Mouse (Mus musculus): Measurements from ENCODE around the gene Szrd1. TPM values are rescaled to one million over a fixed set of nuclear protein-coding genes. Genes with fewer than 3 reads are reported as not detected.

Gene Szrd1
- total RNA-seq, 4 experiments from 2014 or later = 48.3 to 62.8 (median 49.9) TPM

- no peak for DNase-seq (ENCODE audit: low spot score in 2 of 2)
These were observed 24.2 kb downstream of the Szrd1 start for GRCm38 (mm10) chr4:141115398-141115797.

GRCm38 (mm10) chr4:141114521-141114981, 25.0 kb downstream of the Szrd1 start:
- DNase-seq (ENCODE audit: low spot score in 2 of 2) = peak in 1 of 2 experiments; percentile 48

- no peak for DNase-seq (ENCODE audit: low spot score in 2 of 2)
These were observed 25.7 kb downstream of the Szrd1 start for GRCm38 (mm10) chr4:141113831-141114230.

DNA sequence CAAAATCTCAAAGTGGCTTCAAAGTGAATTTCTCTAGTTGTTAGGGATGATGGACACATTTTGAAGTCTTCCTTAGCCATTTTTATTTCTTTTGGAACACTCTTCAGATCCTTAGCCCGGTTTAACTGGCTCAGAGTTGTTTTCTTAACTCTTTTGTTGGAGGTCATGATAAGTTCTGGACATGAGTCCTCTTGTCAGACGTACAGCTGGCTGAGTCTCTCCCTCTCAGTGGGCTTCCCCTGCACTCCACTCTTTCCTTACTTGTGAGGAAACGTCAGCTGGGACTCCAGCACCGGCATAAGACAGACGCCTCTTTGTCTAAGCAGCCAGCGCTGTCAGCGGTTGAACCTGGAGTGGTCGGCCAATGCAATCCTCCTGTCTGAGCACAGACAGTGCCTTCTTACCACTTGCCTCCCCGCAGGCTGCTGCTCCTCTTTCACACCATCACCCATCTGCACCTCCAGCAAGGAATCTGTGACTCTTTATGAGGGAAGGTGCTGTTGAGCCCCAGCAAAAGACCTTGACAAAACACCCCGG, 31.3 kb downstream of the Szrd1 start:
- DNase-seq (ENCODE audit: low spot score in 2 of 2) = no peak

DNA sequence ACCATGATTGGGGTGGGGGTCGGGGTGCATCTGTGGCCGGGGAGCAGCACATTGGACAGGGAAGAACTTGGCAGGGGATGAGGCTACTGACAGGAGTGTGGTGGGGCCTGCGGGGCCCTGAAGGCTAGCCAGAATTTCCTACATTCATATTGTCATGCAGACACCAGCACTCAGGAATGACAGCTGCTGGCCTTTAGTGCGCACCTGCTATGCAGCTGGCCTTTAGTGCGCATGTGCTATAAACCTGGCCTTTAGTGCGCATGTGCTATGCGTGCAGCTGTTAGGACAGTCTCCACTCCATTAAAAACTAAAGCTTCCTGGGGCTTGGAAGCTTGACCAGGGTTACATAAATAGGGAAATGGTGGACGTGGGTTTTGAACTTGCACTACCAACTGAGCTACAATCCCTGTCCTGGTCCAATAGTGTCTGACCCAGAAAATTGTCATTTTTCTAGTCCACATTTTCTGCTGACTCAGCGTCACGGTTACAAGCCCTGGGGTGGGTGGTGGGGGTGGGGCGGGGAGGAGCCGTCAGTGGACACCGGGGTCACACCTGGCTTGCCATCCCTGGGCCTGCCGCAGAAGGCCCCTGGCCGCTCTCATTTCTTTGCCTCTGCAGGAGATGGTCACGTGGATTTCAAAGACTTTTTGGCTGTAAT, 32.9 kb downstream of the Szrd1 start:
- no peak for DNase-seq (ENCODE audit: low spot score in 2 of 2)

- DNase-seq (ENCODE audit: low spot score in 2 of 2) = no peak
These were observed 37.7 kb downstream of the Szrd1 start for GRCm38 (mm10) chr4:141101855-141102254.

DNA sequence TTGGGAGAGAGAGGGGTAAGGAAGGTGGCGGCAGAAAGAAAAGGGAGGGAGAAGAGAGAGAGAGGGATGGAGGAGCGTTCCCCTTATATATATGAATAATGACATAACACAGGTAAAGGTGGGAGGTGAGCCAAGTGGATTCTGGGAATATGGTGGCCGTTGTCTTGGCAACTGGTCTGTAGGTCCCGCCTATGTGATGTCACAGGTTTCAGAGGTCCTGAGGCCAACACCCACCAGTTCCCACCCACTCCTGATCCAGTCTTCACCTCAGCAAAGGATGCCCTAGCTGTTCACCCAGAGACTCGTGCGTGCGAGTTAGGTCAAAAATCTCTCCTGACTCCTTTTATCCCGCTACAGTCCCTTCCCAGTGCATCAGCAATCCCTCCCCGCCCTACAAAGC, 38.3 kb downstream of the Szrd1 start:
- DNase-seq (ENCODE audit: low spot score in 2 of 2) = no peak

- no peak for DNase-seq (ENCODE audit: low spot score in 2 of 2)
These were observed 39.6 kb downstream of the Szrd1 start for GRCm38 (mm10) chr4:141099956-141100355.

- no peak for DNase-seq (ENCODE audit: low spot score in 2 of 2)
These were observed 40.6 kb downstream of the Szrd1 start for GRCm38 (mm10) chr4:141098935-141099334.

DNA sequence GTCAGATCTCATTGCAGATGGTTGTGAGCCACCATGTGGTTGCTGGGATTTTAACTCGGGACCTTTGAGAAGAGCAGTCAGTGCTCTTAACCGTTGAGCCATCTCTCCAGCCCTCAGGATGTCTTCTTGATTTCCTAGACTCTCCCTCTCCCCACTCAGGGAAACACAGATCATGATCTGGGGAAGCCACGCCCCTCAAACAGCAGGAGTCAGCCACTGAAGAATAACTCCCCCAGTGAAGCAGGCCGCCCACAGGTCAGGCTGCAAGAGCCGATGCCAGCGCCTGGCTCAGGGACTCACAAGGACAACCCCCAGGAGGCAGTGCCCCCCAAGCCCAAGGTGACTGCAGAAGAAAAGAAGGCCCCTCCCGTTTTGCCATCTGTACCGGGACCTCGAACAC, 42.9 kb downstream of the Szrd1 start:
- no peak for DNase-seq (ENCODE audit: low spot score in 2 of 2)

GRCm38 (mm10) chr4:141095016-141095415, 44.6 kb downstream of the Szrd1 start:
- no peak for DNase-seq (ENCODE audit: low spot score in 2 of 2)

DNA sequence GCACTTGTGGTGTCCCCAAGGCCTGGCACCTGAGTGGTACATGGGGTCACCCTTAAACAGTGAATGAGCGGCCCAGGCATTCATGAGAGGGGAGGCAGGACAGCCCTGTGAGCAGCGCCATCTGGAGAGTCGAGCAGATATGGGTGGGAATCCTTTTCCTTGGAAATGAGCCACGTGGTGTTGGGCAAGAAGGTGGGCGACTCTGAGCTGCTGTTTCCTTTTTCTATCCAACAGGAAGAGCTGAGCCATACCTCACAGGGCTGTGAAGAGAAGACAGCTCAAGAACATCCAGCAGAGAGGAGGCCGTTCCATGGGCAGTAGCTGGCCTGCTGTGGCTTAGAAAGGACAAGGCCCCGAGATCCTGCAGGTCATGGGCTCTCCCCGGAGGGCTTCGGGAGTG, 50.9 kb downstream of the Szrd1 start:
- DNase-seq (ENCODE audit: low spot score in 2 of 2) = no peak

DNA sequence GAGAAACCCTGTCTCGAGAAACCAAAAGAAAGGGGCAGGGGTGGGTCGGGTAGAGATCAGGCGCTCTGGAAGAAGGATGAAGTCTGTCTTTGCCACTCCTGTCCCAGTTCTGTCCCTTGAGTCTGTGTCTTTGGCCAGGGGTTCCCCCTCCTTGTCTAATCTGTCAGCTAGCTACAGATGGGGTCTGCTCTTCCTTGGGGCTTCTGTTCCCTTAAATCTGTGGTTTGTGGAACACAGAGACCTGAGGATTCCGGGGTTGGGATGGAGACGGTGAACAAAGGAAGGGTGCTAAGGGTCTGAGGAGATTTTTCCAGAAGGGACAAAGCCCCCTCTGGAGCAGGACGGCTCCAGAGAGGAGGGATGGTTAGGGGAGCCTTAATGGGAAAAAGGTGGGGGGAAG, 51.5 kb downstream of the Szrd1 start, which contains the start of gene Spata21:
Gene Spata21, plus strand, starts transcription at position 301 of the 400 bp plus-strand sequence.
- DNase-seq (ENCODE audit: low spot score in 2 of 2) = no peak

- DNase-seq (ENCODE audit: low spot score in 2 of 2) = no peak
These were observed 52.7 kb downstream of the Szrd1 start for GRCm38 (mm10) chr4:141086862-141087261.

DNA sequence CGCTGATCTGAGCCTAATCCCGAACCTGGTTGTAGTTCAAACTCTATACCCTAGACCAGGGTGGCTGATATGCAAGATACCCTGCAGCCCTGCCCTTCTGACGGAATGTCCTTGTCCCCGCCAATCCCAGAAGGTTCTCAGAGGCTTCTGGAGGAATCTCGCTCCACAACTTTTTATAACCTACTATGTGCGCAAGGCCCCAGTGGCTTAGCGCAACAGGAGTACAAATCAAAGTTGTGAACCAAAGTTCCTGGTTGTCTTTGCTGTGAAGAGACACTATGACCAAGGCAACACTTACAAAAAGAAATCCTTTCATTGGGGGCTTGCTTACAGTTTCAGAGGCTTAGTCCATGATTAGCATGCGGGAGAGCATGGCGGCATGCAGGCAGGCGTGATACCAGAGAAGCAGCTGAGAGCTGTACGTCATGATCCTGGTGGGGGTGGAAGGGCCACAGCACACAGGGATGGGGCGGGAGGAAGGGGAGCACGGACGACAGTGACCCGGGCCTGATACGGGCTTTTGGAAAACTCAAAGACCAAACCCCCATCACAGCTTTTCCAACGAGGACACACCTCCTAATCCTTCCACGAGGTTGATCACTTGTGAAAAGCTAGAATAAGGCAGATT, 61.0 kb downstream of the Szrd1 start:
- DNase-seq (ENCODE audit: low spot score in 2 of 2) = no peak

GRCm38 (mm10) chr4:141077681-141078509, 61.7 kb downstream of the Szrd1 start, which contains the start of gene Necap2:
Necap2 (minus strand) TSS chr4:141078357.
- DNase-seq (ENCODE audit: low spot score in 2 of 2) = peak; percentile 88 to 89

GRCm38 (mm10) chr4:141076761-141077506, 62.6 kb downstream of the Szrd1 start:
- no peak for DNase-seq (ENCODE audit: low spot score in 2 of 2)

DNA sequence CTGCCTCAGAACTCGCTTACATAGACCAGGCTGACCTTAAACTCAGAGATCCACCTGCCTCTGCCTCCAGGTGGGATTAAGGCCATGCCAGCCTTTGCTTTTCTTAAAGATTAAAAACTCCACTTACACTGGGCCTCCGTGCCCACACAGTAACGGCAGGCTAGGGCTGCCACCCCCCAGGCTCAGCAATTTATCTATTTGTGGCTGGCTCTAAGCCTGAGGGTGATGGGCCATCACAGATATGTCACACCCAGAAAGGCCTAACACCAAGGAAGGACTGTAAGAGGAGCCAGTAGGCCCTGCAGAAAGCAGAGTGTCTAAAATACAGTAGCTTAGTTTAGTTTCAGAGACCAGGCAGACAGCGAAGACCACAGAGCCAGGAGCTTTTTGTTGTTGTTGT, 65.5 kb downstream of the Szrd1 start:
- DNase-seq (ENCODE audit: low spot score in 2 of 2) = no peak

DNA sequence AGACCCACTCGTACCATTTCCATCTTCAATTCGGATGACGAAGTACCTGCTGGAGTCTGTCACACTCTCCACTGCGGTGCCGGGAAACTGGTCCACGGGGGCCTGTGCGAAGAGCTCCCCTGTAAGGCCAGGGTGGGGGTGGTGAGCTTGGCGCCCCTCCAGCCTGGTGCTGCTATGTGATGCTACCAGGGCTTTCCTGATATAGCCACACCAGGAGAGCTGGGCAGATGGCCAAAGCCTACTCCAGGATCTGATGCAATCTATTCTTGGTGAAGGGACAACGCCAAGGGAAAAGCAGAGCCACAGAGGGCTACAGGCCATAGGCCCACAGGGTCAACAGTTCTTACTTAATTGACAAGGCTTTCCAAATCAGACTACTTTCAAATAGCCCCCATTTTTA, 65.9 kb downstream of the Szrd1 start:
- DNase-seq (ENCODE audit: low spot score in 2 of 2) = peak in 1 of 2 experiments; percentile 85

- DNase-seq (ENCODE audit: low spot score in 2 of 2) = no peak
These were observed 67.1 kb downstream of the Szrd1 start for GRCm38 (mm10) chr4:141072502-141072901.

DNA sequence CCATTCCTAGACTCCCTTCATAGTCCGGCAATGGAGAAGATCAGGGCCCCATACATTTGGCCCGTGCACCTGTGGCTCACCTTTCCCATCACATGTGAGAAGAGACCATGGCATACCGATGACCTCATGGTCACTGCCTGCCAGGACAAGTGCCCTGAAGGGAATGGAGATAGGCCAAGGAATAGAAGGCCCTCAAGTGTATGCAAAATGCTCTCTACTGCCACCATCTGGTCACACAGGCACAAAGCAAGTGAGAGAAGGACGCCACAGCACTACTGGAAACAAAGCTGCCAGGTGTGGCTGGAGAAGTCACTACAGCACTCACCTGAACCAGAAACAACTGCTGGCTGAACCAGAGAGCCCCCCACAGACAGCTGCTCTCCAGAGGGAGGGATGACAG, 69.8 kb downstream of the Szrd1 start:
- no peak for DNase-seq (ENCODE audit: low spot score in 2 of 2)

All from left cerebral cortex, adult 8-10 months (tissue).